Mouse (Mus musculus) T-helper 1 cell (primary cell): ENCODE results near the gene Plekha1.

Experiments
- in situ Hi-C: fragments of 300-600 bp; cut with MboI, MseI; formaldehyde crosslinking; loops from one replicate; pipeline ENCODE4 v1.15.1; 2025; ENCODE audit warnings: high pct_unique_total_duplicates

Plekha1 gene

GRCm38 (mm10) chr7:130865613-130866591 is at the start of gene Plekha1:
Plekha1 (plus strand) TSS chr7:130865756.
- in situ Hi-C loops, result no loop called here

- in situ Hi-C loops, result no loop called here
These were observed 49.3 kb upstream of the Plekha1 start for GRCm38 (mm10) chr7:130816243-130816642.

- in situ Hi-C loops, result no loop called here
These were observed 46.7 kb upstream of the Plekha1 start for GRCm38 (mm10) chr7:130818813-130819212.

GRCm38 (mm10) chr7:130819624-130820023 is 45.9 kb upstream of the Plekha1 start:
- in situ Hi-C loops, result no loop called here

GRCm38 (mm10) chr7:130823992-130824391 is 41.6 kb upstream of the Plekha1 start:
- in situ Hi-C loops, result no loop called here

GRCm38 (mm10) chr7:130826343-130826742 is 39.2 kb upstream of the Plekha1 start:
- in situ Hi-C loops, result no loop called here

GRCm38 (mm10) chr7:130827431-130827830 is 38.1 kb upstream of the Plekha1 start:
- in situ Hi-C loops, result no loop called here

GRCm38 (mm10) chr7:130827844-130828403 is 37.6 kb upstream of the Plekha1 start:
- in situ Hi-C loops, result no loop called here

GRCm38 (mm10) chr7:130828475-130828874 is 37.1 kb upstream of the Plekha1 start:
- in situ Hi-C loops, result no loop called here

- in situ Hi-C loops, result no loop called here
These were observed 34.0 kb upstream of the Plekha1 start for GRCm38 (mm10) chr7:130831586-130831985.

- in situ Hi-C loops, result no loop called here
These were observed 31.3 kb upstream of the Plekha1 start for GRCm38 (mm10) chr7:130834299-130834698.

GRCm38 (mm10) chr7:130834958-130835861 is 30.3 kb upstream of the Plekha1 start:
- in situ Hi-C loops, result no loop called here

GRCm38 (mm10) chr7:130836066-130836465 is 29.5 kb upstream of the Plekha1 start:
- in situ Hi-C loops, result no loop called here

GRCm38 (mm10) chr7:130837941-130838657 is 27.5 kb upstream of the Plekha1 start:
- in situ Hi-C loops, result no loop called here

GRCm38 (mm10) chr7:130838658-130839025 is 26.9 kb upstream of the Plekha1 start:
- in situ Hi-C loops, result no loop called here

GRCm38 (mm10) chr7:130839380-130840100 is 26.0 kb upstream of the Plekha1 start:
- in situ Hi-C loops, result no loop called here

- in situ Hi-C loops, result no loop called here
These were observed 18.3 kb upstream of the Plekha1 start for GRCm38 (mm10) chr7:130847164-130847718.

GRCm38 (mm10) chr7:130854684-130855292 is 10.8 kb upstream of the Plekha1 start:
- in situ Hi-C loops, result no loop called here

GRCm38 (mm10) chr7:130855681-130856080 is 9.9 kb upstream of the Plekha1 start:
- in situ Hi-C loops, result no loop called here

GRCm38 (mm10) chr7:130857973-130858372 is 7.6 kb upstream of the Plekha1 start:
- in situ Hi-C loops, result no loop called here
